Mouse (Mus musculus) ES-Bruce4 (cell line): ENCODE data around the gene Aph1b.

Experiments
- CTCF ChIP-seq: IDR thresholded peaks from one replicate; pipeline ENCODE4 v1.8.1; 2011; ENCODE audit warnings: low read depth, low read length
- POLR2A ChIP-seq: IDR thresholded peaks from one replicate; pipeline ENCODE4 v1.8.1; 2011; ENCODE audit warnings: low read length; ENCODE audit not compliant: insufficient read depth

- TF ChIP-seq POLR2A (no peak), CTCF (no peak)
These were observed 64.0 kb downstream of the Aph1b start for GRCm38 (mm10) chr9:66731284-66731683.
